Mouse (Mus musculus) fibroblast of lung, adult 2 months (primary cell): ENCODE data around the gene Zfp408.

ENCODE experiments used
- DNase-seq: peaks from one replicate; pipeline ENCODE4 v3.0.0-alpha.2; 2011; ENCODE audit warnings: low read depth

Gene Zfp408

GRCm38 (mm10) chr2:91649553-91650359, at the start of gene Zfp408, which contains the start of gene Arhgap1:
TSS of gene Zfp408 (minus strand) at chr2:91649791.
TSS of gene Arhgap1 (plus strand) at chr2:91649860.
- peak; percentile 92 for DNase-seq

GRCm38 (mm10) chr2:91699225-91699624, 49.6 kb upstream of the Zfp408 start:
- no peak for DNase-seq

GRCm38 (mm10) chr2:91696225-91696590, 46.6 kb upstream of the Zfp408 start:
- DNase-seq = peak; percentile 48

- DNase-seq = no peak
Measured at GRCm38 (mm10) chr2:91695436-91696224, 46.0 kb upstream of the Zfp408 start.

DNA sequence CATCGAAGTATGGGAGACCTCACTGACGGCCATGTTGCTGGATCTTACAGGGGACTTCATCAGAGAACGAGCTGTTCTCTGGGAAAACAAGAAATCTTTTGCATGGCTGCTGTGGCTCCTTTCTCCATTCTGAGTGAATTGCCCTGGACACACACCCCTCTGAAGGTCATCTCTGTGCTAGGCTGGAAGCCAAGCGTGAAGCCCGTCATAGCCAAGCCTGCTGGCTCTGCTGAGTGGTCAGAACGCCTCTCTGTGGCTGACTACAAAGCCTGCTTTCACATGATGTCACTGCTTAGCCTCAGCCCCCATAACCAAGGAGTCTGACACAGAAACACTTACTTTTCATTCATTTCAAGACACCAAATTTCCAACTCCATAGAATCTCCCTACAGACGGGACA, 39.9 kb upstream of the Zfp408 start:
- no peak for DNase-seq

GRCm38 (mm10) chr2:91683919-91684318, 34.3 kb upstream of the Zfp408 start:
- DNase-seq = no peak

- DNase-seq = peak; percentile 33
Measured at GRCm38 (mm10) chr2:91682850-91683249, 33.3 kb upstream of the Zfp408 start.

GRCm38 (mm10) chr2:91676961-91677360, 27.4 kb upstream of the Zfp408 start:
- DNase-seq = no peak

GRCm38 (mm10) chr2:91676420-91676819, 26.8 kb upstream of the Zfp408 start:
- DNase-seq = no peak

- DNase-seq = no peak
Measured at GRCm38 (mm10) chr2:91674895-91675294, 25.3 kb upstream of the Zfp408 start.

GRCm38 (mm10) chr2:91673587-91673986, 24.0 kb upstream of the Zfp408 start:
- no peak for DNase-seq

- DNase-seq = no peak
Measured at GRCm38 (mm10) chr2:91670038-91670437, 20.4 kb upstream of the Zfp408 start.

DNA sequence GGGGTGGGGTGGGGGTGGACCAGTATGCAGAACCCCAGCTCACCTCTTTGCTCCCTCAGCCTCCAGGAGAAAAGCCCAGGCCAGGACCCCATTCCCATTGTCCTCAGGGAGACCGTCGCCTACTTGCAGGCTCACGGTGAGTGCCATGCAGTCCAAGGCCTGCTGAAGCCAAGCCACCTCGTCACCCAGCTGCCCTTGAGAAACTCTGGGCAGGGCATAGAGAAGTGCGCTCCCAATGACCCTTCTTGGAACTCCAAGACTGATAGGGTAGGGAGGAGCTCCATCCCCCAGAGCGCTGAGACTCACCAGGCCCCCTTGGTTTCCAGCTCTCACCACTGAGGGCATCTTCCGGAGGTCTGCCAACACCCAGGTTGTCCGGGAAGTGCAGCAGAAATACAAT, 19.7 kb upstream of the Zfp408 start:
- no peak for DNase-seq

DNA sequence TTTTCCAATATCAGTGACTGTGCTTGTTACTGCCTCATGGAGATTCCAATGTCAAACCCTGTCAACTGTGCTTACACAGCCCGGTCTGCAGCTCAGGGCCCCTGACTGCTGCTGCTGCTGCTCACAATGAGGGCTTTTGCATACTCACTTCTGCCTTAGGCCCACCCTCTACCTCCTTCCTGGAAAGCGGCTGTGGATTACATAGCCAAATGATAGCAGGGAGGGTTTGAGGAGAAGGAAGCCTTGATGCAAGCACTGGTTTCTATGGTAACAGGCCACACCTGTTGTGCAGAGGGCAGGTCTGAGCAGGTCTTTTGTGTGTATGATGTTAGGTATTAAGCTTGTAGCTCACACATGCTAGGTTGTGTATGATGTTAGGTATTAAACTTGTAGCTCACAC, 18.2 kb upstream of the Zfp408 start:
- no peak for DNase-seq

- no peak for DNase-seq
Measured at GRCm38 (mm10) chr2:91666386-91666910, 16.9 kb upstream of the Zfp408 start.

GRCm38 (mm10) chr2:91664780-91665179, 15.2 kb upstream of the Zfp408 start:
- no peak for DNase-seq

GRCm38 (mm10) chr2:91660981-91661380, 11.4 kb upstream of the Zfp408 start:
- DNase-seq = no peak

DNA sequence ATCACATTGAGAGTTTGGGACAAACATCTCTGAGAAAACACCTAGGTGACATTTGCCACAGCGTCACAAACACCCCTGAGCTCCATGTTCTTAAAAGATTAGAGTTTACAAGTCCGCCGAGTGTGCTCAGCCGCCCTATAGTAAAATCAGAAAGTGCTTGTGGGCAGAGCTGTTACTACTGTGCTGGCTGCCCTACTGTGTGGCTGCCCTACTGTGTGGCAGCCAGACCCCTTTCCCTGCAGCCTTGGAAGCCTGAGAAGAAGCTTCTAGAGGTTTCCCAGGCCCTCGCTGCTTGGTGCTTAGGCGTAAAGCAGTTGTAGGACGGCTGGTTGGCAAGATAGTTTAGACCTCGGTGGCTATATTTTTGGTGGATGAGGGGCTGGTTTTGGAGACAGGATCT, 10.1 kb upstream of the Zfp408 start:
- no peak for DNase-seq

DNA sequence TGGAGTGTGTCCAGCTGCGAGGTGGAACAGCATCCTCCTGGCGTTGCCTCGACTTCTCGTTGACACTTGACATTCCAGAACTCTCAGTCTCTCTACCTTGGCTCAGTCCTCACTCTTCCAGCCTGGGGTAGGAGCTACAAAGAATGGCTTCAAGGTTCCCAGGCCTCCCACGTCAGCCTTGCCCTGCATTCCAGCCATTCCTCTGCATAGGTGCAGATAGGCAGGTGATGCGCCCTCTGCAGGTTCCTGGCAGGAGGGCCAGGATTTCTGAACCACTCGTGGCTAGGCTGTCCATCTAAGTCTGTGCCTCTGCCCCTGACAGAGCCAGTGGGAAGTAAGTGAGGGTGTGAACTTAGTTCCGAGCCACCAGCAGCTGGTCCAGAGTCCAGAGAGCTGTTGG, 7.2 kb upstream of the Zfp408 start:
- DNase-seq = no peak

GRCm38 (mm10) chr2:91655827-91656226, 6.2 kb upstream of the Zfp408 start:
- no peak for DNase-seq

DNA sequence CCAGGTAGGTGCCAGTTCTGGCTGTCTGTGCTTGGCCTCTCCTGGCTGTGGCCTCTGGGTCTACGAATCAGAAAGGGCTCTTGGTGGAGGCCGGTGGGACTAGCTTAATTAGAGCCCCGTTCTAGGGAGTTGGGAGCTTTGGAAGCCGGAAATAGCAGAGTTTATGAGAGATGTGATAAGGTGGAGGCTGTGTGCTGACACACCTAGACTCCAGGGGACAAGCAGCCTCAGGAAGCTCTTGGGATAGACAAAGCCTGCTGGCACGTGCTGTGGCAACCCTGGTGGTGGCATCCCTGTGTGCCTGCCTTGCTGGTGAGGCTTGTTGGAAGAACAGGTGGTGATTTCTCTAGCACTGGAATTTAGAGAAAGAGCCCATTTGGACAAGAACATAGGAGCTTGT, 5.8 kb upstream of the Zfp408 start:
- DNase-seq = no peak

GRCm38 (mm10) chr2:91652863-91653262, 3.3 kb upstream of the Zfp408 start:
- DNase-seq = no peak
